Mouse (Mus musculus): ENCODE measurements at regions not wholly inside any gene's neighbourhood (a gene's known extent, or its start where the extent isn't known, plus 50 kb on each side); places are given as distances from the start of the nearest gene placed in this dataset.
A peak's percentile ranks its signal among the peaks of the same experiment; 100 is the strongest.

DNA sequence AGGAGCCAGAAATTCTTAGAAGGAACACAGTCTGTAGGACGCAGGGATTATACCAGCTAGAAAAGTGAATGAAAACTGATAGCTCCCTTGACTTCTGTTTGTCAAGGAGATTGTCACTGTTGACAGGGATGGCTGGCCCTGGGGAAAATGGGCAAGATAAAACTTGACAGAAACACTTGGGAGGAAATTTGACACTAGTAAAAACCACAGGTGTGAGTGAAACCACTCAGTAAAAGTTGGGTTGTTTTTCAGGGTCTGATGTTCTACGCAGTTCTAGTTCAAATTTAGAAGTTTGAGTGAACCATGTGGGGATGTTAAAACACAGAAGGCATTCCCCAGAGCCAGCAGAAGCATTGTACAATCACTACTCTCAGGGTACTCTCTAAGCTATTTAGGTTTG, 246.6 kb upstream of the Prep start:
- no peak for DNase-seq (ENCODE audit: low read depth)

DNA sequence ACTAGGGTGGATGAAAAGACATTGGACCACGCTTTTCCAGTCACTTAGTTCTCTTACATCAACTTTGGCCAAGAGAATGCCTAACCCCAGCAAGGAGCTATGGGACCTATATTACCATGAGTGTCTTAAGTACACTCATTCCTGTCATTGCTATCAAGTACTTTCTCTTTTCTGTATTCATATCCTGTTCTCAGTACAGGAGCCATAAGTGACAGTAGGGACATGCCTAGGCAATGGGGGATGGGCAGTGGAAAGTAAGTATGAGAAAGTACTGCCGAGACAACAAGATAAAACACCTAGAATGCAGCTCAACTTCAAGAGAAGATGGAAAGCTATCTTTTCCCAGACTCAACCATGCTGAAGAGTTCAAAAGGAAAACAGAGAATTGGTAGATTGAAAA, 247.6 kb upstream of the Prep start:
- DNase-seq (ENCODE audit: low read depth), result no peak

DNA sequence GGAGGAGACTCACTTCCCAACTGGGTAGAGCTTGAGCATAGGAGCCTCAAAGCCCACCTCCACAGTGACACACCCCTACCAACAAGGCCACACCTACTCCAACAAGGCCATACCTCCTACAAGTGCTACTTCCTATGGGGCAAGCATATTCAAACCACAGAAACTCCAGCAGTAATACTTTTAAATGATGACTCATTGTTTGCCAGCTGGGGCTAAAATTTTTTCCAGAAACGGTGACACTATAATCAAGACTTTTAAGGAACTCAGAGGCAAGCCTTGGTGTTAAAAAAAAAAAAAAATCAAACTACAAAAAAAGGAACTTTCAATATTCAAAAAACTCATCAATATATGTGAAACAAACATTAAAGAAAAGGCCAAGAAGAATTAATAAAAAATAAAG, 248.4 kb upstream of the Prep start:
- DNase-seq (ENCODE audit: low read depth), result no peak

DNA sequence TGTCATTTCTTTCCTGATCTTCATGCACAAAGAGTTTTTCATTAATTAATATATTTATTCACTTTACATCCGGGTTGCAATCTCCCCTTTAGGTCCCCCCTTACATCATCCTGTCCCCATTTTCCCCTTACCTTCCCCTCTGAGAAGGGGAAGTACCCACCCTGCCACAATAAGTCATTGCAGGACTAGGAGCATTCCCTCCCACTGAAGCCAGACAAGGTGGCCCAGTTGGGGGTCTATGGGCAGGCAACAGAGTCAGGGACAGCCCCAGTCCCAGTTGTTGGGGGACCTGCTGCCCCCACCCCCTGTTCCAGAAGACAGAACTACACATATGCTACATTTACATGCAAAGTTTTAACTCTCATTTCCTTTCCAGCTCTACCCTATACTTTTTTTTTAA, 267.9 kb upstream of the Prdm1 start:
- no peak for DNase-seq (ENCODE audit: low read depth)

DNA sequence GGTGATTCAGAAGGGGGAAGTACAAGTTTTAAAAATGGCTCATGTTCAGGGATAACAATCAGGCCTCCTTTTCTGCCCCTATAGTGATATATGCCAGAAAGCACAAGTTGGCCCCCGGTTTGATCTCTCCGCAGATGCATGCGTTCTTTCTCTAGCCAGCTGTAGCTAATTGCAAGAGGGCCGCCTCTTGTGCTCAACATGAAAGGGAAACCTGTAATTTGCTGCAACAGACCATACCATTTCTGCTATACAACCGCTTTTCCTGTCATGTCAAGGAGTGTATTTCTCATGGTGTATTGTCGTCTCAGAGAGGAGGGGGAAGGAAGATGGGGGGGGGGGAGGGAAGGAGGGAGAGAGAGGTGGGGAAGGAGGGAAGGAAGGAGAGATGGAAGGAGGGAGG, 257.1 kb upstream of the Prdm1 start:
- no peak for DNase-seq (ENCODE audit: low read depth)

DNA sequence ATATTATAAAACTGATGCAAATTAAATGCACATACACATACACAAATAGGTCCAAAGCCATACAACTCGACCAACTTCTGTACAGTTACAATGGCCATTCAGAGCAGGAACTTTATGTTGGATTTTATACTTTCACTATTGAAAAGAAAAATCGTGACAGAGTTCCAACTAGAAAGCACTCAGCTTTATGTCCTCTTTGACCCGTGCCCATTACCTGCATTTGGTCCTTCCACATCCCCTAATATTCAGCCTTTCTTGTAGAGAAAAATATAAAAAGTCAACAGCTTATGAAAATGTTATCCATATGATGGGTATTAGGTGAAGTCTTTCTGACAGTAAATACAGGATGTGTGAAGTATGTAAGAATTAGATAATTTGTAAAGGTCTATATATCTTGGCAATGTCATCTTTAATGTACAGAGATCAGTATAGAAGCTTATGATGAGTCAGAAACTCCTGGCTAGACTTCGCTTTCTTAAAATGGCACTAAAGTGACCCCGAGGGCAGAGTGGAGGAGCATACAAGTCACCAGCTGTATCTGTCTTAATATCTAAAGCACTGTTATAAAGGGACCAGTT, 252.2 kb upstream of the Prdm1 start:
- no peak for DNase-seq (ENCODE audit: low read depth)

DNA sequence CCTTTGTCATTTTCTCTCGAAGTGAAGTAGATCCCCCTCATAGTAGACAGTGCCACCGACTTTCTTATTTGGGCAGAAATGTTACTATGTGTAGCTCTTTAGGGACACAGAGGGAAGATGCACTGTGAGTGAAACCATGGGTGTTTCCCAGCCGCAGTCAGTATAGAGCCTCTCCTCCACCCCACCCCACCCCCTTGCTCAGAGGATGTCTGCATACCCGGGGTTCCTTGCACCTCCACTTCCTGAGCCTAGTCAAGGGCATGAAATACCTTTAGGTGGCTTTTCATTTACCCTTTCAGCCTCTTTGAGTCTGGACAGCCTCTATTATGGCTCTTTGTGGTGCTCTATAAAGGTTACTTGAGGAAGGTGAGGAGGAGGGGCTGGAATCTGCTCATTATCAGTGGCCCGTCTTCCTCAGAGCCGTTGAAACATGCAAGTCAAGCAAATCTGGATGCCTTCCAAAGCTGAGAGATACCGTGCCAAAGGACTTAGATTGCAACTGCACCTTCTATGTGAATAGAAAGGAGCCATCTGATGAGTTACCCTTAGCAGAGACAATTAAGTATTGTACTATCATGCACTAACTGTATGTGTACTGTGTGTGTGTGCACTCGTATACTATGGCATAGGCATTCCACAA, 251.4 kb upstream of the Prdm1 start:
- DNase-seq (ENCODE audit: low read depth), result no peak

DNA sequence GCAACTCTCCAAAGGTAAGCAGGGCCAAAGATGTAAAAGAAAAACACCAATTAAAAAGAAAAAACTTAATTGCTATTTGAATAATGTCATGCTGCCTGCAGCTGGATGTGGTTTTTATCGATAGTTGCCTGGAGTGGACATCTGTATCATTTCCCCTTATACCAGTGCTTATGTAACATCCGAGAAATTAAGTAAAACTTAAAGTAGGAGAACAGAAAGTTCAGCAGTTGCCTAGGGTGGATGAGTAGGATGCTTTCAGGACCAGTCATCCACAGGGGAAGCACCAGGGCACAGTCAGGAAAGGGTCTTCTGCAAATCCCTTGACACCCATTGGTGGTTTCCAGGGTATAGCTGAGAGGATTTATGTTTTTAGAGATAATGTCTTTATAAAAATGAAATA, 248.9 kb upstream of the Prdm1 start:
- DNase-seq (ENCODE audit: low read depth), result no peak

DNA sequence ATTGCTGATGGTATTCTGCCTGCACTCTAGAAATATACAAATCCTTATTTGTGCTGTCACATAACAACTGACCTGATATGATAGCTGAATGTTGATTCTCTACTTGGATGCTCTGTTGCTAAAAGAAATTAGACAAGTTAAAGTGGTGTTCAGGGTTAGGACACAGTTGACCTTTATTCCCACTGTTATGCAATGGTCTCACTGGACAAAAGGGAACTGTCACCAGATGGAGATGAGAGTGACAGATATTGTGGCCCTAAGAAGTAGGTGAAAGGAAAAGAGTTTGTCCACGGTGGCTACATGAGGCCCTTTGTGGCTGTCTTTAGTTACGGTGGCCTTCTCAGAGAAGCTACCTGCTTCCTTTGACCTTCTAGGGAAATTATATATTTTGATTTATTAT, 247.9 kb upstream of the Prdm1 start:
- no peak for DNase-seq (ENCODE audit: low read depth)

DNA sequence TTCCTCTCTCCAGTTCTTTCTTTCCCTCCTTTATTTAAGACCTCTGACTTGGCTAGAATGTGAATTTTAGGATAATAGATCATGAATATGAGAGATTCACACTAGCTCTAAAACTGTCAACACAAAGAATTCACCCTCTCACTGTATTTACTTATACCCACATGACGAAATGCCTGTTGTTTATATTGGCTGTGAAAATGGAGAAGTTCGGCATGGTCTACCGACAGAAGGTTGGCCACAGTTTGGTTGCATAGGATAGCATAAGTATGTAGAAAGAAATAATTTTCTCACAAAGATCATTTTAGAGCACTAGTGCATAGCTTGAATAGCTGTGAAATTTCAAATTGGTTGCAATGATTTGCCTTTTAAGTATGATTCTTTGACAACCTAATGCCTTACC, 237.2 kb upstream of the Prdm1 start:
- DNase-seq (ENCODE audit: low read depth), result no peak

DNA sequence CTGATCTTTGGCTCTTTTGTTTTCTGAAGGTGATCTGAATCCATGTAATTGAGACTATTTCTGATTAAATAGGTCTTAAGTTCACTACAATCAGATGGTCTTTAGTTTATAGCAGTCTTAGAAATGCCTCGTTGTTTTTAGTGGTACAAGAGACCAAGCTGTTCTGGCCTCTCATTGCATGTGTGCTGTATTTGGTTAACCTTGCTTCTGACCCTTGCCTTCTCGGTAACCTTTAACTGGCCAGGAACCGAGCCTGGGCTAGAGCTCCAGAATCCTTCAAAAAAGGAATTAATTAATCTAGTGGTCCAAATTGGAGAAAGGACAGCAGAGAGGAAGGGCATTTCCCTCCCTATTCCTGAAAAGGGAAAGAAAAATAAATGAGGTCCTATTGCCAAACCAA, 234.8 kb upstream of the Prdm1 start:
- DNase-seq (ENCODE audit: low read depth), result no peak

DNA sequence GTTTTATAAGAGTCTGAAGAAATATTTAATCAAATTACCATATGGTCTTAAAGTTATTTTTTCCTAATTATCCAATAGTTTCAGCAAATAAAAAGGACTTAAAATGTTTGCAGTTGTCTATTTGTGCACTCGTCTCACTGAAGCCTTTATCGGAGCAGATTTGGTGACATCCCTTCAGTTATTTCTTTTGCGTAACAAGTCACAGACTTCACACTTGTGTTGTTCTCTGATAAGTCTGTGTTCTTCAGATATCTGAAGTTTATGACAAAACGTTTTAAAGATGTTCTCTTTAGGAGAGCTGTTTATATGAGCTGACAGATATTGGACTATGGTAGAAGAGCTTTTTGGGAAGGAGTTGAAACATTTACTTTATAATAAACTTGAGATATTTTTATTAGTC, 233.8 kb upstream of the Prdm1 start:
- DNase-seq (ENCODE audit: low read depth), result no peak

DNA sequence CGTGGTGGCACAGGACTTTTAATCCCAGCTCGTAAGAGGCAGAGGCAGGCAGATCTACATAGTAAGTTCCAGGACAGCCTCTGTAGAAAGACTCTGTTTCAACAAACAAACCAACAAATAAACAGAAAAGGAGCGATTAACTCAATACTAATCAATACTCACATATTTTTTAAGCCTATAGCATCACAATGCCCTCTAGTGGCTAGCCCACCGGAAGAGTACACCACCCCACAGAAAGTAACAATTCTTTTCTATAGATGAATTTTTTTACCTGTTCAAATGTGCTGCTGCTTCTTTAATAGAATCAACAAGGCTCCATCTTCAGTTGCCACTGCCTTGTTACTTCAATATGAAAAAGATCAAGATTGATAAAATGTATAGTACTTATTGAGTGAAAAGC, 233.0 kb upstream of the Prdm1 start:
- peak; percentile 9 for DNase-seq (ENCODE audit: low read depth)

DNA sequence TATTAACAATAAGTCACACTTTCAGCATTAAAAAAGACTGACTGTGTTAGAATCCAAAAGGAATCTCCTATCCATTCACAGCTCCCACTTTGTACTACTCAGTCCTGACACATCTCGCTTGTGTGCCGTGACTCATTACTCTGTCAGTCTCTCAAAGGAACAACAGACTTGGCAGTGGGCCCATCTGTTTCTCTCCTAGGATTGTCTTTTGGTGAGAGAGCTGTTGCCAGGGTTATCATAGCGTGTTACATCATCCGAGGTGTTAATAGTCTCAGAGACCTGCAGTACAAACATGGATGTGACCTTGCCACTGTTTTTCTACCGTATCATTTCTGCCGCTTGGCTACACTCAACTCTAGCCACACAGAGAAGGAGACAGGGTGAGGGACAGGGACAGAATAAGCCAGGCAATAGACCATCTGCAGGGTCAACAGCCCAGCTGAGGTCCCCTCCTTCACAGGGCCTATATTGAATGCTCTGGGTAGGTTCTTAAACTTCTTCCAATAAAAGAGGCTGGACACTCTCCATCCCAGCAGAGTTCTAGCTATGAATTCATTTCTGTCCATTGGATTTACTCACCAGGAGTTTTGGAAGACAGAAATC, 227.2 kb upstream of the Prdm1 start:
- no peak for DNase-seq (ENCODE audit: low read depth)

DNA sequence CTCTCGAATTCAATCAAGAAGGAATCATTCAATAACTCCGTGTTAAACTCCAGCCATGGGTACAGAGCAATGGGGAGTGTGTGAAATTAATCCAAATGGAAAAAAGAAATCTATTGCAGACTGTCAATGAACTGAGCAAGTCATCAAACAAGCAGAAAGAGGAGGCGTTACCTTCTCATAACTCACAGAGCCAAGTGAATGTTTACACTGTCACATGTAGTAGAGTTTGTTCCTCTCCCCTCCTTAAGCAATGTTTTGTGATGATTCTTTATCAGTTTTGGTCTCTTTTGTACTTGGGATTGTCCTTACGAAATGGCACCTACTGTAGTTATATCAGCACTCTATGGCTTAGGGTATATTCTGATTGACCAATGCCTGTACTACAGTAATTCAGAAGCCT, 226.6 kb upstream of the Prdm1 start:
- DNase-seq (ENCODE audit: low read depth), result no peak

DNA sequence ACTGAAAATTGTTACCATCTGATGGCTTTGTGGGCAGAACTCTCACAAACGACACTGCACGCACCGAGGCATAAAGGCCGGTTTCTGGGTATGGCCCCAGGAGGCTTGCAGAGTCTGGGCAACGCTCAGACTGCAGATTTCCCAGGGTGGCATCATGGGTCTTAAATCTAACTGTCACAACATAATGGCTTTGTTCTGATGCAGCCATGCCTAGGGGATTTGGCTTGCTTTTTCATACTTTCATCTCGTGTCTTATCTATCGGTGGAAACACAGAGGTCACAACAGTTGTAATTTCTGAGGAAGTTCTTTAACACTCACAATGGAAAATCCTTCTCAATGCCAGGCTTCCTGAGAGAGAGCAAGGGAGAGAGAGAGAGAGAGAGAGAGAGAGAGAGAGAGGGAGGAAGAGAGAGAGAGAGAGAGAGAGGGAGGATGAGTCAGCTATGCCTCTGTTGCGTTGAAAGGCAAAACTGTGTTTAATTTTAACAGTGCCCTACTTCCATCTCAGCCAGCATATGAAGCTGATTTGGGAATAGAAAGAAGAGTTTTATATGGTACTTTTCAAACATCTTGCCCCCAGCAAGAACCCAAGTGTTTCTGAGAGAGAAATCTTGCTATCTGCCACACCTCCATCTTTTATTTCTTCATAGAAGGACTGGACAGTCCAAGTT, 224.6 kb upstream of the Prdm1 start:
- no peak for DNase-seq (ENCODE audit: low read depth)

DNA sequence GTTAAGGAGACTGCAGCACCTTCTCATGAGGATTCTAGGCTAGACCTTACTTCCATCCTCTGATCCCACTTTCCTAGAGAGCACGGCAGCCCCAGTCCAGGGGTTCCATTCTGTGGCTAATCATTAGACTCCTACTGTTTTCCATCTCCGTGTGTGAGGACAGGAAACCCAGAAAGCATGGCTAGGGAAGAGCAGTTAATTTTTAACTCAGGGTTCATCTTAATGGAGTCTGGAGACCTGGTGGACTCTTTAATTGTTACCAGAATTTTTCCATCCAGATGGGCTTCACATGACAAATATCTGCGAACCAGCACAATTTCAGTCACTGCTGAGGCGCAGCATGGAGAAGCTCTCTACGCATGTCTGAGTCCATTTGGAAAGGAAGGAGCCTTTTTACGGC, 222.8 kb upstream of the Prdm1 start:
- no peak for DNase-seq (ENCODE audit: low read depth)

DNA sequence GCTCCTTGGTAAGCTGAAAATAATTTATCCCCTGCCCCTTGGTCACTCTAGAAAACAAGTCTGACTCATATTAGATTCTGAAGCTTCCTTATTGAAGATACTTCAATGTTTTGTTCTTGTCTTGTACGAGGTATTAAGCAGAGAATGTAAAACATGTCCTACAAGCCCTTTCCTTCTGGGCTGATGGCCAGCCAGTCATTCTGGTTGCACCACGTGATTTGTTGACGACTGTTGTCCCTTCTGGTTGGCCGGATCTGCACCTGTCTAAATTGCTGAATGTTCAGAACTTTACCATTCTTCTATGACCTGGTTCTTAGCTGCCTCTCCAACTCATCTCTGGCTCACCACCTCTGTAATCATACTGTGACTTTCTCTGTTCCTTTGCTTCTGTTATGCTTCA, 220.9 kb upstream of the Prdm1 start:
- no peak for DNase-seq (ENCODE audit: low read depth)

DNA sequence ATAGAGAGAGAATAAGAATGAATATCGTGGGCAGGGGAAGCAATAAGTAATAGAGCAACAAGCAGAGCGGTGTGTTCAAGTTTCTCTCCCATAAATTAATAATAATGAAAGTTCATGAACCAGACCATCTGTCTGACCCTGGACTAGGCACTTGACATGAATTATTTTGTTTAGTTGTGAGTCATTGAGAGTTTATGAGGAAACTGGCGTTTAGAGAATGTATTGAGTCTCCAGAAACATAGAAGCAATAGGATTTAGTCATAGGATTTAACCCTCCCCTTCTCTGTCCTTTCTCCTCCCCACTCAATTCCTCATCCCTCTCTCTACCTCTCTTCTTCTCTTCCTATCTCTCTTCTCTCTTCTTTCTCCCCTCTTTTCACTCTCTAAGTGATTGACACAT, 219.1 kb upstream of the Prdm1 start:
- no peak for DNase-seq (ENCODE audit: low read depth)

DNA sequence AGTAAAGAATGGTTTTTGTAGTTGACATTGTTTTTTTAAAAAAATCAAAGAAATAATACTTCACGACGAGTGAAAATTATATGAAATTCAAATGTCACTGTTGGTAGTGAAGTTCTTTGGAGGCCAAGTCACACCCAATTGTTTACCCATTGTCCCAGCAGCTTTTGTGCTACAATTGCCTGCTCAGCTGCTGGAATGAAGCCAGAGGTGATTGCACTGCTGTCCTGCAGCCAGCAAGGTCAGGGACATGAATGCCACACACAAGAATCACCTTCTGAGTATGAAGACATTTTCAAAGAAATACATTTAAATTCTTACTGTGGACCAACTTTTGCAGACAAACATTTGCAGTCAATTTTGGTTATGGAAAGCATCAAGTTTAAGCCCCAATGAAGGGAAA, 215.9 kb upstream of the Prdm1 start:
- no peak for DNase-seq (ENCODE audit: low read depth)

DNA sequence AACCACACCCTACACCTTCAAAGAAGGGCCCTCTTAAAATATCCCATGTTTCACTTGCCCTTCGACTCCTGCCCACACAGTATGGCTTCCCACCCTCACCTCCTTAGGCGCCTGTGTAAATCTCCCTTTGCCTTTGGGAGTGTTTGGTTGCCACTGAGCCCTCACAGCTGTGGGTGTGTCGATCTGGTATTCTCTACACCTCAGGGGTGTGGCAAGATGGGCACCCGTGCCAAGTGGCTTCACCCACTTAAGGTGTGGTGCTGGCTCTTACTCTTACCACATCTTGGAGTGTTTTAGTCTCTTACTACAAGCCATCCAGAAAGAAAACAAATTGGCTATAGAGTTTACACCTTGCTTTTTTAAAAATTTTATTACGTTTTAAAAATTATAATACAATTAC, 205.3 kb upstream of the Prdm1 start:
- no peak for DNase-seq (ENCODE audit: low read depth)

DNA sequence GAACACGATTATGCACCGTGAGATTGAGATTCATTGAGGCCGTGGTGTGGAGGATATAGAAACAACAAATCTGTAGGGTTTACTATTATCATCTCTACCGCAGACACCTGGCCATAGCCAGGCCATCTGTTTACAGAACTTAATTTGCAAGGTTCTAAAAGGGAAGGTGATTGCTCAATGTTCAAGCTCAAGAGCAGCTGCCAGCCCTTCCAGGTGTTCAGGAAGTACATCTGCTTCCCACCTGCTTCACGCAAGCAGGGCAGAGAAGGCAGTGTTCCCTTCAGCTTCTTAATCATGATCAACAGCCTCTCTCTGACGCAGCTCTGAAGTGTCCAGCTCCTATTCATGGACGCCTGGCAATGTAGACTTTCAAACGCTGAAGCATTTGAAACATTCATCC, 202.4 kb upstream of the Prdm1 start:
- DNase-seq (ENCODE audit: low read depth), result no peak

DNA sequence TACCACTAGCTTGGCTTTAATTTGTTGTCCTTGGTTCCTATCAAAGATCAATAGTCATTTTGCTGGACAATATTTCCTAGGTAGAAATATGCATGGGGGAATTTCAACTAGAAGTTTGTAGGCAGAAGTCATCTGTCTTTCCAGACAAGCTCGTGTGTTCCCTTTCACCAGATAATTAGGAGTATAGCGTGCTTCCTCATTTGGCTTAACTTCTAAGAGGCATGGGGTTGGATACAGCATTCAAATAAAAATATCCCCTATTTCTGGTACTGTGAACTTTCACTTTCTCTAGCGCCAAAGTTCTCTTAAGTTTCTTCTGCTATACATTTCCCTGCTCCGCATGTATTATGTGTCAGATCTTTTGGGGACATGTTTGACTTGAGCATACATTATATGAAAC, 200.7 kb upstream of the Prdm1 start:
- no peak for DNase-seq (ENCODE audit: low read depth)

DNA sequence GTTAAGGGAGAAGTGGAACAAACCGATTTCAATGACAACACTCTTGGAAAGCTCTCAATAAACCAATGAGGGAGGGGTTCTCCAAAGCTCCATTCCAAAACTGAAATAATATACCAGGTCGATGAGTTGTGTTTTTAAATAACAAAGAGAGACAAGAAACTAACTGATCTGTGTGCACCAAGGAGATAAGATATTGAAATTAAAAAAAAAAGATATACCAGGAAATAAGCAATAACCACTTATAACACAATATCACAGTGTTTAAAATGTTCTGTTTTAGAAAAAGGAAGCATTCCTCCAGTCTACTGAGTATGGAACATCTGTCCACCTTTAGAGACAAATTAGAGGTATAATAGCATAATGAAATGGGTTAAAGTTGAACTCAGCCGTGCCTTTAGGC, 196.3 kb upstream of the Prdm1 start:
- DNase-seq (ENCODE audit: low read depth), result no peak
